10 mouse cellular contexts compared by ENCODE assay signal in genomic region chr5:30622841-30623185, GRCm38 (mm10). TPM values are rescaled to one million over a fixed set of nuclear protein-coding genes. Genes with fewer than 3 reads are reported as not detected.
DNase-seq lines count a peak whose midpoint lies in the region; ATAC-seq lines count a peak whose summit lies in the region.
"Had no signal": no experiment of that assay in that cellular context is flagged by ENCODE, and none has a peak within 500 bp of the region (broad histone marks: within the 10 kb centered on the region; RNA-seq: fewer than 3 reads in every experiment).

No protein-coding gene starts in this region.

- 2% methylated on average over 10 of the region's 10 CpGs for WGBS in kidney, embryonic 15.5 days
- WGBS in embryonic facial prominence, embryonic 13.5 days: under 1% methylated on average over 10 of the region's 10 CpGs
- 4% methylated on average over 10 of the region's 10 CpGs for WGBS in hindbrain, embryonic 14.5 days
- 3% methylated on average over 10 of the region's 10 CpGs for WGBS in midbrain, embryonic 13.5 days

- H3K9me3 ChIP-seq in kidney, embryonic 15.5 days (replicated peaks): no peaks in the 10 kb centered on the region
- H3K9me3 ChIP-seq in embryonic facial prominence, embryonic 13.5 days: no peaks in the 10 kb centered on the region
- no peaks in the 10 kb centered on the region for H3K9me3 ChIP-seq in hindbrain, embryonic 14.5 days (ENCODE audit: control insufficient read depth, low read length)
- H3K9me3 ChIP-seq in midbrain, embryonic 13.5 days: no peaks in the 10 kb centered on the region

- H3K9ac ChIP-seq in kidney, embryonic 15.5 days: peak overlapping the region; percentile 35; the same call in 1 of the 2 replicates
- peak overlapping the region; percentile 70 for H3K9ac ChIP-seq in embryonic facial prominence, embryonic 13.5 days
- peak overlapping the region; percentile 52 for H3K9ac ChIP-seq in hindbrain, embryonic 14.5 days
- H3K9ac ChIP-seq in midbrain, embryonic 13.5 days (replicated peaks): peak overlapping the region; percentile 63; the same call in 1 of the 2 replicates

- DNase-seq in kidney, adult 8-10 months: no peak
- no peak for DNase-seq in hindbrain, embryonic 14.5 days (ENCODE audit: low spot score)
- no peak for DNase-seq in cerebellum, postnatal 25 days
- DNase-seq in cerebellum, postnatal 10 days: no peak
- DNase-seq in cerebellum, adult 8-10 months: no peak

- peak overlapping the region; percentile 44 for H3K4me3 ChIP-seq in kidney, embryonic 15.5 days (replicated peaks)
- H3K4me3 ChIP-seq in embryonic facial prominence, embryonic 13.5 days: peak overlapping the region; percentile 53
- H3K4me3 ChIP-seq in hindbrain, embryonic 14.5 days (replicated peaks; ENCODE audit: low read length): peak overlapping the region; percentile 31
- peak overlapping the region; percentile 40 for H3K4me3 ChIP-seq in midbrain, embryonic 13.5 days (replicated peaks)
- H3K4me3 ChIP-seq: erythroblast, embryonic 14.5 days had no signal

- H3K4me1 ChIP-seq in kidney, embryonic 15.5 days: peaks cover 21% of the 10 kb centered on the region
- H3K4me1 ChIP-seq in embryonic facial prominence, embryonic 13.5 days: peaks cover 19% of the 10 kb centered on the region
- H3K4me1 ChIP-seq in hindbrain, embryonic 14.5 days (replicated peaks; ENCODE audit: control insufficient read depth, insufficient read depth, low read length): peaks cover 13% of the 10 kb centered on the region
- peaks cover 16% of the 10 kb centered on the region for H3K4me1 ChIP-seq in midbrain, embryonic 13.5 days (replicated peaks)

- H3K27ac ChIP-seq in kidney, embryonic 15.5 days: no peak overlapping the region
- no peak overlapping the region for H3K27ac ChIP-seq in embryonic facial prominence, embryonic 13.5 days
- no peak overlapping the region for H3K27ac ChIP-seq in hindbrain, embryonic 14.5 days
- no peak overlapping the region for H3K27ac ChIP-seq in midbrain, embryonic 13.5 days

- peak overlapping the region; percentile 85 for H3K4me2 ChIP-seq in kidney, embryonic 15.5 days
- peak overlapping the region; percentile 97 for H3K4me2 ChIP-seq in embryonic facial prominence, embryonic 13.5 days
- H3K4me2 ChIP-seq in hindbrain, embryonic 14.5 days (replicated peaks): peak overlapping the region; percentile 66
- peak overlapping the region; percentile 78 for H3K4me2 ChIP-seq in midbrain, embryonic 13.5 days (replicated peaks)

- peak; percentile 30; the same call in 1 of the 2 replicates for ATAC-seq in kidney, embryonic 15.5 days (replicated peaks; ENCODE audit: low FRiP score)
- peak; percentile 38 for ATAC-seq in embryonic facial prominence, embryonic 13.5 days (ENCODE audit: insufficient number of reproducible peaks, insufficient read depth, low FRiP score, low TSS enrichment, low read depth)
- no peak; the same call in 1 of the 2 replicates for ATAC-seq in hindbrain, embryonic 14.5 days (ENCODE audit: low FRiP score)
- no peak for ATAC-seq in midbrain, embryonic 13.5 days
- ATAC-seq: Patski had no signal

- no peaks in the 10 kb centered on the region for H3K36me3 ChIP-seq in kidney, embryonic 15.5 days
- H3K36me3 ChIP-seq in embryonic facial prominence, embryonic 13.5 days: no peaks in the 10 kb centered on the region
- no peaks in the 10 kb centered on the region for H3K36me3 ChIP-seq in hindbrain, embryonic 14.5 days (replicated peaks; ENCODE audit: control insufficient read depth, insufficient read depth)
- no peaks in the 10 kb centered on the region for H3K36me3 ChIP-seq in midbrain, embryonic 13.5 days

- peaks cover 29% of the 10 kb centered on the region for H3K27me3 ChIP-seq in kidney, embryonic 15.5 days
- peaks cover 47% of the 10 kb centered on the region for H3K27me3 ChIP-seq in embryonic facial prominence, embryonic 13.5 days
- H3K27me3 ChIP-seq in hindbrain, embryonic 14.5 days (ENCODE audit: control insufficient read depth, insufficient read depth, low read length): peaks cover 35% of the 10 kb centered on the region
- H3K27me3 ChIP-seq in midbrain, embryonic 13.5 days: peaks cover 47% of the 10 kb centered on the region

RNA-seq across cellular contexts. Expression of gene Slc35f6, which starts 24.9 kb away (rescaled TPM):
- 25.7 and 27.1 TPM in 2 replicates for polyA plus RNA-seq in kidney, embryonic 15.5 days (2015; fragmentation: Nextera tagmentation; extraction: Ambion mirVana)
- polyA plus RNA-seq in embryonic facial prominence, embryonic 13.5 days (2015; fragmentation: Nextera tagmentation; extraction: Ambion mirVana): 25.0 and 26.6 TPM in 2 replicates
- 33.3 and 41.0 TPM in 2 replicates for polyA plus RNA-seq in hindbrain, embryonic 14.5 days (2014; fragmentation: Nextera tagmentation; extraction: Ambion mirVana)
- polyA plus RNA-seq in midbrain, embryonic 13.5 days (2015; fragmentation: Nextera tagmentation; extraction: Ambion mirVana): 29.5 and 32.0 TPM in 2 replicates

RNA-seq across cellular contexts. Expression of gene Kcnk3, which starts 34.8 kb away (rescaled TPM):
- 2.7 and 8.0 TPM in 2 replicates for polyA plus RNA-seq in kidney, embryonic 15.5 days (2015; fragmentation: Nextera tagmentation; extraction: Ambion mirVana)
- 0.51 and 0.63 TPM in 2 replicates for polyA plus RNA-seq in embryonic facial prominence, embryonic 13.5 days (2015; fragmentation: Nextera tagmentation; extraction: Ambion mirVana)
- polyA plus RNA-seq in hindbrain, embryonic 14.5 days (2014; fragmentation: Nextera tagmentation; extraction: Ambion mirVana): 11.7 and 13.6 TPM in 2 replicates
- polyA plus RNA-seq in midbrain, embryonic 13.5 days (2015; fragmentation: Nextera tagmentation; extraction: Ambion mirVana): 1.9 and 2.0 TPM in 2 replicates
- polyA plus RNA-seq: erythroblast, embryonic 14.5 days; Patski had no signal

RNA-seq across cellular contexts. Expression of gene Cenpa, which starts 43.8 kb away (rescaled TPM):
- polyA plus RNA-seq in kidney, embryonic 15.5 days (2015; fragmentation: Nextera tagmentation; extraction: Ambion mirVana): 298 and 308 TPM in 2 replicates
- polyA plus RNA-seq in embryonic facial prominence, embryonic 13.5 days (2015; fragmentation: Nextera tagmentation; extraction: Ambion mirVana): 270 and 318 TPM in 2 replicates
- 41.0 and 45.0 TPM in 2 replicates for polyA plus RNA-seq in hindbrain, embryonic 14.5 days (2014; fragmentation: Nextera tagmentation; extraction: Ambion mirVana)
- polyA plus RNA-seq in midbrain, embryonic 13.5 days (2015; fragmentation: Nextera tagmentation; extraction: Ambion mirVana): 120 and 122 TPM in 2 replicates

Comparison
In these comparisons a context has a peak if more than half of its experiments do, and no peak if none do; other contexts are left out.
1. ATAC-seq: peak in kidney, embryonic 15.5 days (single experiment) and embryonic facial prominence, embryonic 13.5 days (single experiment); none in hindbrain, embryonic 14.5 days (single experiment) and midbrain, embryonic 13.5 days (single experiment).
2. Peak in every context shown above with its lines, with median percentiles within 50 percentile points of each other: H3K4me2 ChIP-seq, H3K4me3 ChIP-seq and H3K9ac ChIP-seq.